In genomic region chr11:117116350-117117303, GRCm38 (mm10) we compare ENCODE assay signal across 8 mouse cellular contexts. TPM values are rescaled to one million over a fixed set of nuclear protein-coding genes. Genes with fewer than 3 reads are reported as not detected.
DNase-seq lines count a peak whose midpoint lies in the region; ATAC-seq and TF ChIP-seq lines count a peak whose summit lies in the region.

No protein-coding gene starts in this region.

- H3K4me1 ChIP-seq in kidney, embryonic 15.5 days, result peaks cover 67% of the 10 kb centered on the region
- peaks cover 20% of the 10 kb centered on the region for H3K4me1 ChIP-seq in embryonic facial prominence, embryonic 11.5 days (ENCODE audit: control insufficient read depth, insufficient read depth, low read length)
- H3K4me1 ChIP-seq in limb, embryonic 10.5 days, result peaks cover 86% of the 10 kb centered on the region

- H3K79me2 ChIP-seq in myocyte (ENCODE audit: control insufficient read depth, insufficient read depth), result peaks cover 57% of the 10 kb centered on the region

- TF ChIP-seq POLR2A in myocyte (IDR thresholded peaks at IDR 0.05; ENCODE audit: insufficient read length, low read depth), result no peak

- peak overlapping the region; percentile 99 for H3K27ac ChIP-seq in kidney, embryonic 15.5 days
- H3K27ac ChIP-seq in embryonic facial prominence, embryonic 11.5 days (replicated peaks; ENCODE audit: low read depth, low read length), result no peak overlapping the region
- peak overlapping the region; percentile 33; the same call in 1 of the 2 replicates for H3K27ac ChIP-seq in limb, embryonic 10.5 days

- ATAC-seq in kidney, embryonic 15.5 days (replicated peaks; ENCODE audit: low FRiP score), result no peak
- no peak for ATAC-seq in embryonic facial prominence, embryonic 11.5 days (replicated peaks; ENCODE audit: insufficient number of reproducible peaks, low FRiP score, low TSS enrichment, low read depth)

- H3ac ChIP-seq in myocyte (ENCODE audit: control insufficient read depth, insufficient read length), result no peak overlapping the region

- no peaks in the 10 kb centered on the region for H3K27me3 ChIP-seq in kidney, embryonic 15.5 days
- no peaks in the 10 kb centered on the region for H3K27me3 ChIP-seq in embryonic facial prominence, embryonic 11.5 days (ENCODE audit: control insufficient read depth, insufficient read depth, low read length)
- H3K27me3 ChIP-seq in limb, embryonic 10.5 days (ENCODE audit: low read depth, poor library complexity, severe bottlenecking), result no peaks in the 10 kb centered on the region
- no peaks in the 10 kb centered on the region for H3K27me3 ChIP-seq in myocyte (ENCODE audit: control insufficient read depth, insufficient read depth, insufficient read length)

- peak overlapping the region; percentile 81 for H3K4me2 ChIP-seq in kidney, embryonic 15.5 days
- H3K4me2 ChIP-seq in embryonic facial prominence, embryonic 11.5 days (ENCODE audit: low read depth, low read length), result peak overlapping the region; percentile 47
- H3K4me2 ChIP-seq in myocyte (ENCODE audit: low read depth), result peak overlapping the region; percentile 75

- WGBS in kidney, embryonic 15.5 days, result 17% methylated on average over 18 of the region's 18 CpGs
- WGBS in embryonic facial prominence, embryonic 11.5 days, result 46% methylated on average over 18 of the region's 18 CpGs
- 52% methylated on average over 18 of the region's 18 CpGs for WGBS in limb, embryonic 10.5 days

- H3K9ac ChIP-seq in kidney, embryonic 15.5 days, result peak overlapping the region; percentile 82
- H3K9ac ChIP-seq in embryonic facial prominence, embryonic 11.5 days (replicated peaks; ENCODE audit: low read length), result peak overlapping the region; percentile 32

- DNase-seq in kidney, postnatal 10 days, result no peak
- no peak for DNase-seq in embryonic facial prominence, embryonic 11.5 days (ENCODE audit: low spot score)
- no peak for DNase-seq in limb, embryonic 10.5 days (ENCODE audit: low spot score)
- DNase-seq in urinary bladder, adult 2 months (ENCODE audit: low spot score), result no peak
- no peak for DNase-seq in gastrocnemius, adult 8-10 months (ENCODE audit: low spot score in 2 of 2)
- DNase-seq in thymus, postnatal 0 days (ENCODE audit: low spot score), result no peak

- peaks cover 8% of the 10 kb centered on the region; the same call in 1 of the 2 replicates for H3K36me3 ChIP-seq in kidney, embryonic 15.5 days
- H3K36me3 ChIP-seq in embryonic facial prominence, embryonic 11.5 days (replicated peaks; ENCODE audit: control insufficient read depth, insufficient read depth, low read depth, low read length), result no peaks in the 10 kb centered on the region; the same call in 1 of the 2 replicates
- H3K36me3 ChIP-seq in limb, embryonic 10.5 days, result peaks cover 26% of the 10 kb centered on the region
- H3K36me3 ChIP-seq in myocyte (ENCODE audit: control insufficient read depth, insufficient read depth), result no peaks in the 10 kb centered on the region

- H3K9me3 ChIP-seq in kidney, embryonic 15.5 days (replicated peaks), result no peaks in the 10 kb centered on the region
- no peaks in the 10 kb centered on the region for H3K9me3 ChIP-seq in embryonic facial prominence, embryonic 11.5 days (replicated peaks; ENCODE audit: control insufficient read depth, low read length)
- H3K9me3 ChIP-seq in limb, embryonic 10.5 days (replicated peaks), result no peaks in the 10 kb centered on the region

- peak overlapping the region; percentile 91 for H3K4me3 ChIP-seq in kidney, embryonic 15.5 days (replicated peaks)
- H3K4me3 ChIP-seq in embryonic facial prominence, embryonic 11.5 days (ENCODE audit: low read depth, low read length), result peak overlapping the region; percentile 87
- H3K4me3 ChIP-seq in limb, embryonic 10.5 days, result peak overlapping the region; percentile 85
- peak overlapping the region; percentile 49 for H3K4me3 ChIP-seq in myocyte

TF ChIP-seq in myocyte, 11 proteins besides CTCF, POLR2A, EP300 and RAD21:
- TF ChIP-seq MAX (IDR thresholded peaks at IDR 0.05; ENCODE audit: low read depth), result no peak
- TF ChIP-seq MYOD1 (IDR thresholded peaks at IDR 0.05; ENCODE audit: control insufficient read depth in 1 of 3, insufficient read length in 2 of 3, low read depth in 2 of 3), result no peak
- no peak for TF ChIP-seq CEBPB (IDR thresholded peaks at IDR 0.05; ENCODE audit: insufficient read depth, poor library complexity, severe bottlenecking)
- no peak for TF ChIP-seq USF1 (IDR thresholded peaks at IDR 0.05; ENCODE audit: low read depth)

RNA-seq across cellular contexts. Expression of gene Sec14l1, which starts 1.7 kb away (rescaled TPM):
- polyA plus RNA-seq in kidney, embryonic 15.5 days (2015; fragmentation: Nextera tagmentation; extraction: Ambion mirVana), result 66.5 and 69.0 TPM in 2 replicates
- 25.4 and 28.3 TPM in 2 replicates for polyA plus RNA-seq in embryonic facial prominence, embryonic 11.5 days (2014; fragmentation: Nextera tagmentation; extraction: Ambion mirVana)
- polyA plus RNA-seq in limb, embryonic 10.5 days (2016; fragmentation: Nextera tagmentation; extraction: Ambion mirVana), result 40.1 and 47.8 TPM in 2 replicates
- polyA plus RNA-seq in myocyte (2012; fragmentation: generic; extraction: Trizol), result 84.8 TPM
- polyA plus RNA-seq in urinary bladder, adult 2 months (2012; rRNA removed), result 65.1 and 67.2 TPM in 2 replicates
- 10 to 100 TPM; 42.6 to 56.1 (median 50.7) TPM for total RNA-seq in gastrocnemius, adult 8-10 months (2022)
- polyA plus RNA-seq in thymus, postnatal 0 days (2015; fragmentation: Nextera tagmentation; extraction: Ambion mirVana), result 35.9 and 37.7 TPM in 2 replicates
